Mouse (Mus musculus) kidney, adult 2 months (tissue): Measurements from ENCODE around the gene Chrnb4.

Experiments
- CTCF ChIP-seq: fragments of 200-500 bp; conservative IDR thresholded peaks from 2 replicates; pipeline ENCODE4 v1.5.1; 2011; ENCODE audit warnings: low read depth, mild to moderate bottlenecking, control low read depth, low read length, moderate library complexity, mixed read lengths; ENCODE audit not compliant: insufficient read depth, insufficient read length
- POLR2A ChIP-seq: fragments of 200-500 bp; IDR thresholded peaks from one replicate; pipeline ENCODE4 v1.6.1; 2011; ENCODE audit warnings: low read depth, low read length, control low read depth

DNA sequence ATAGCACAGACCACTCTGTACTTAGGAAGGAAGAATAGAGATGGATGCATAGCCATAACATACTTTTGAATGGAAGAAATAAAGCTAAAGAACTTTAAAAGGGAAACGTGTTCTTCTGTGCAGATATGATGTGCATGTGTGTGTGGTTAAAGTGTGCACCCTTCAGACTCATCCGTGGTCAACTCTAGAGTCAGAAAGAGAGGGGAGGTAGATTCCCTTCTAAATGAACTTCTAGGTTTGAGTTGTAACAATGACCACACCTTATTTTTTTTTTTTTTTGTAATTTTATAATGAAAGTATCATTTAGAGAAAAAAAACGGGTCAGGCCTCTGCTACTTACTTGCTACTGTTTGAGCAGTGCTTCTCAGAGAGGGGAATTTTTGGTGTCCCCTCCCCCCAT is 58.2 kb downstream of the Chrnb4 start:
- TF ChIP-seq CTCF (no peak), POLR2A (no peak)
